ENCODE assay signal across 18 mouse cellular contexts in the genomic region with DNA sequence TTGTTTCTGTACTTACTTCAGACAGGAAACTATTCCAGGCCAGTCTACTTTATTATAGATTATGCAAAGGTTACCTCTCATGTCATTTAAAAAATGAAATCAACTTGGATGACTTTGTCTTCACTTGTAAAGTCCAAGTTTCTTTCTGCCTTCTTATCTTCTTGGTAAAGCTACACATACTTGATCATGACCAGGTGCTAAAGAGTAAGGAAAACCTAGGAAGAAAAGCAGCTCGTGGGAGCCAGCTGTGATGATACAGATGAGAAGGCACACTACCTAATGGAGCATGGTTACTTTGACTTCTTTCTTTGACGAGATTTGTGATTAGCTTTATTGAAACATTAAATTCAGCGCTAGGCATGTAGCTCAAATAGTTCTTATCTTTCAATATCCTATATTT.
"Had no signal": no experiment of that assay in that cellular context is flagged by ENCODE, and none has a peak within 500 bp of the region (broad histone marks: within the 10 kb centered on the region; RNA-seq: fewer than 3 reads in every experiment).

No protein-coding gene starts in this region.

- DNase-seq: kidney, adult 2 months; kidney, postnatal 10 days; kidney, postnatal 4 days; layer of hippocampus, adult 9-11 months; lung, embryonic 14.5 days; right cerebral cortex, adult 18-20 months; right cerebral cortex, postnatal 14 days; right cerebral cortex, postnatal 4 days; thymus, postnatal 25 days had no signal

- H3K27ac ChIP-seq: limb, embryonic 10.5 days; limb, embryonic 13.5 days; macrophage; midbrain, embryonic 12.5 days; midbrain, embryonic 15.5 days; neural tube, embryonic 12.5 days; neural tube, embryonic 15.5 days; stomach, postnatal 0 days had no signal

- ATAC-seq: lung, postnatal 0 days; midbrain, embryonic 15.5 days had no signal

- H3K9ac ChIP-seq: limb, embryonic 13.5 days; lung, embryonic 14.5 days; midbrain, embryonic 12.5 days; midbrain, embryonic 15.5 days; neural tube, embryonic 12.5 days; neural tube, embryonic 15.5 days had no signal

- H3K4me2 ChIP-seq: limb, embryonic 13.5 days; lung, embryonic 14.5 days; midbrain, embryonic 12.5 days; midbrain, embryonic 15.5 days; neural tube, embryonic 12.5 days; neural tube, embryonic 15.5 days had no signal

- H3K4me1 ChIP-seq: limb, embryonic 10.5 days; limb, embryonic 13.5 days; midbrain, embryonic 12.5 days; midbrain, embryonic 15.5 days; neural tube, embryonic 12.5 days; neural tube, embryonic 15.5 days had no signal

- H3K9me3 ChIP-seq: limb, embryonic 10.5 days; limb, embryonic 13.5 days; midbrain, embryonic 12.5 days; midbrain, embryonic 15.5 days; neural tube, embryonic 12.5 days; neural tube, embryonic 15.5 days had no signal

- H3K4me3 ChIP-seq: limb, embryonic 10.5 days; limb, embryonic 13.5 days; midbrain, embryonic 12.5 days; midbrain, embryonic 15.5 days; neural tube, embryonic 12.5 days; neural tube, embryonic 15.5 days had no signal

- H3K27me3 ChIP-seq: limb, embryonic 13.5 days; midbrain, embryonic 12.5 days; midbrain, embryonic 15.5 days; neural tube, embryonic 12.5 days; neural tube, embryonic 15.5 days had no signal
